Mouse (Mus musculus) neutrophil, adult 5-6 weeks (primary cell): ENCODE measurements around the gene Gm10037. TPM values are rescaled to one million over a fixed set of nuclear protein-coding genes. Genes with fewer than 3 reads are reported as not detected.
"Not testable (repeated sequence)": the region's sequence is repeated elsewhere in the genome, so short reads cannot be mapped to it uniquely, and the experiment has no call there.

ENCODE experiments used
- ATAC-seq: fragments of 151-379, 151-347 bp; 2 replicates; pipeline ENCODE4 v1.8.0; 2017; ENCODE audit warnings: mild to moderate bottlenecking, moderate TSS enrichment; ENCODE audit not compliant: insufficient number of reproducible peaks, poor library complexity, low FRiP score, severe bottlenecking; ENCODE audit errors: extremely low read depth
- total RNA-seq: library from RNA; stranded (forward); fragments of 200-1000 nt; gene quantifications from 2 replicates; pipeline ENCODE4 v1.2.3, GENCODE M21; 2017

The Gm10037 gene
- total RNA-seq: 2.5 and 3.8 TPM in 2 replicates

DNA sequence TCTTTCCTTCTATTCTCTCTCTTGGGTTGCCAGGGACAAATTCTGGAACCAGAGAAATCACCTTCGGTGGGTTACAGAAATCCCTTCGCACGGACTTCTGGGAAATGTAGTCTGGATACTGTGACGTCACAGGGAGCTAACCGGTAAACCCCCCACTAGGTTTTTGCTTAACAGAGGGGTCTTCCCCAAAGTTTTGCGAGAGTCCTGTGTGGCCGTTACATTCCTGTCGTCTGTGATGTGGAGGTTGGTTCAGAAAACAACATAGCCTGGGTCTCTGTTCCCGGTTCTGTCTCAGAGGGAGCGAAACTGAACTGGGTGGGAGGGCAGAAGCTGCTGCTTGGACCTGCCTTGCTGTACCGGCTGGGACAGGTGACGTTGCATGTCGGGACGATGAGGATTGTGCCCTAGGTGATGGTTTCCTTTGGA is at the start of gene Gm10037:
TSS of gene Gm10037 (plus strand) at position 196 of the 426 bp plus-strand sequence.
- peak; percentile 70 for ATAC-seq

DNA sequence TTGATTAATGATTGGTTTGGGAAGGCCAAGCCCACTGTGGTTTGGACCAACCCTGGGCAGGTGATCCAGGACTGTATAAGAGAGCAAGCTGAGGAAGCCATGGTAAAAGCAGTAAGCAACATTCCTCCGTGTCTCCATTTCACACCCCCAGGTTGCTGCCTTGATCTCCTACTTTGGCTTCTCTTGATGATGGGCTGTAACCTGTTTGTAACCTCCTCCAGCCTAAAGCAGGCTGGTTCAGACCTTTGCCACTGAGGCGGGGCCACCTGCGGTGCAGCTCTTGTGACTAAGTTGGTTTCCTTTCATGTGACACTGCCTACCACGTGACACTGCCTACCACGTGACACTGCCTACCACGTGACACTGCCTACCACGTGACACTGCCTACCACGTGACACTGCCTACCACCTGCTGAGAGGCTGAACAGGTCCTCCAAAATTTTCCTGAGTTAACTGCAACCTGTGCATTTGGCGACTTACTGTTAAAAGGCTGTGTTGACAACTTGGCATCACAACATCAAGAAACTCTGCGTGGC is 38.9 kb upstream of the Gm10037 start:
- ATAC-seq: no peak

DNA sequence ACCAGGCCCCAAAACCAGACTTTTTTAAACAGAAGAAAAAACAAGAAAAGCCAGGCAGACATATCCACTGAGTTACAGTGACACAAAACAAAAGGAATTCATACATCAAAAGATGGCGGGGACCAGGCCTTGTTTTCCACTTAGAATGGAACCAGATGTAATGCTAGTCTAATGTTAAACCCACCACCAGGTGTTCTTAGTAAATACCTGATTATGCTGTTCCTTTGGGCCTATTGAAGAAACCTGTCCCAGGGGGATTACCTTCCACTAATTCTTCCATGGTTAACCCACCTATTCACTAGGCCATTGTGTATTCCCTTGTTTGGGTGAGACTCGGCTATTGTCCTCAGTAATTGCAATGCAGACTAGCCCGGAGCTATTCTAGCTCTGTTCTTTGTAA is 32.3 kb upstream of the Gm10037 start:
- ATAC-seq: no peak

DNA sequence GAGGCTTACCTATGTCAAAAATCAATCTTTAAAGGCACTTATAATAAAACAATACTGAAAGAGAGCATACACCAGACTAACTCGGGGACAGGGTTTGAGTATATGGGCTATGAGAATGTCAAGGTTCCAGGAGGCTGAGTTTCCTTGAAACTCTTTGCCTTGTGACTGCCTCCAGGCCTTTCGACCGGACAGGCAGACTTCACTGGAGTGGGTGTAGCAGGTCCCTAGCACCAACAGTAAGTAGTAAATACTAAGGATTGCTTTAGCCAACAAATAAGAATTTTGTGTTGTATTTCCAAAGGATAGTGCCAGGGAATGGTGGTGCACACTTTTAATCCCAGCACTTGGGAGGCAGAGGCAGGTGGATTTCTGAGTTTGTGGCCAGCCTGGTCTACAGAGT is 31.8 kb upstream of the Gm10037 start:
- not testable (repeated sequence) for ATAC-seq

GRCm38 (mm10) chr13:67811651-67812210 is 19.2 kb upstream of the Gm10037 start:
- no peak for ATAC-seq

GRCm38 (mm10) chr13:67812961-67813709 is 17.8 kb upstream of the Gm10037 start:
- no peak for ATAC-seq

DNA sequence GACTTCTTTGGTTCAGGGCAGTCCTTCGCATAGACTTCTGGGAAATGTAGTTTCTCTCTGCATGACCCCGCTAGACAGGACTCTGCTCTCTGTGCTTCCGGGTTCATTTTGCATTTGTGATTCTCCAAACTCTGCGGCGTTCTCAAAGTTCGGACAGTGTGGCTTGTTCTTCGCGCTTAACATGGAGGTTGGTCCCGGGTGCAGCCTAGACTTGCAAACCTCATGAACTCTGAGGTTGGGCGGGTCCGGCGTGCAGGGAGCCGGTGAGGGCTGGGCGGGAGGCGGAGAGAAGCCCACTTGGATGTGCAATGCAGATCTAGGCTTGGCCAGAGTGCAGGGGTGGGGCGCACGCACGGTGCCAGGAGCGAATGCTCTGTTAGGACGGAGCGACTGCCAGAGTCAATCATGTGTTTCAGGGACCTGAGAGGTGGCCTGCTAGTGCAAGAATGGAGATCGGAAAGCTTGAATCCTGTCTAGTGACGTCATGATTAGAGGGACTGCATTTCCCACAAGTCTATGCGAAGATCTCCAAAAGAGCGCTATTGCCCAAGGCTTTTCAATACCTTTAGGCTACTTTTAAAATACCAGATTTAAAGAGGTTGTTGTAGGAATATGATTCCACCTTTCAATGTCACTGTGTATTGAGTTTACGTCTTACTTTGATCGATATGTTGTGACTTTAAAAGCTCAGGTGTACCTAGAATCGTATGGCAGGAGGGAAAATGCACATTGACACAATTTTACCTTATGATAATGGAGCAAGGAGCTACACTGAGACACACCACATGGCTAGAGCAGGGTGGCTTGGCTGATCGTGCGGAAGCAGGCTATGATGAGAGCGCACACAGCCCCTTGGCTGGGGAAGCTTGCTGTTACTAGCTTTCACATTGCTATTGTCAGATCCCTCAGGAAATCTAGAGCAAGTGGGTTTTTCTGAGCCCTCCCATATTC is 16.9 kb upstream of the Gm10037 start, which contains the start of gene Zfp273:
TSS of gene Zfp273 (plus strand) at position 31 of the 951 bp plus-strand sequence.
- peak; percentile 91 for ATAC-seq

DNA sequence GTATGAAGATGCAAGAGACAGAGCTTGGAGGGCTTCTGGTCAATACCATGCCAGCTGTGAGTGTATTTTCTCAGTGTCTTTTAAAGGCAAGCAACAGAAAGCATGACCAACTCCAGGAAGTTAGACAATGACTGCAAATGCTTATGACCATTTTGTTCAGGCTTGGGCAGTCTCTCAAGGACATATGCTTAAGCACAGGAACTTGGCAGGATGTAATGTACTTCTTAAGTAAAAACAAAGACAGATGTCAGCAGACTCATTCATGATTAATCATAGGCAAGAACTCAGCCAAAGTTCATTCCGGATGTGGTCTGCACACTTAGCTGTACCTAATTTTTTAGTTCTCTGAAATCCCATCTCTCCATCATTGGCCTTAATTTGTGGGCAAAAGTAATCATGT is 12.3 kb upstream of the Gm10037 start:
- no peak for ATAC-seq

DNA sequence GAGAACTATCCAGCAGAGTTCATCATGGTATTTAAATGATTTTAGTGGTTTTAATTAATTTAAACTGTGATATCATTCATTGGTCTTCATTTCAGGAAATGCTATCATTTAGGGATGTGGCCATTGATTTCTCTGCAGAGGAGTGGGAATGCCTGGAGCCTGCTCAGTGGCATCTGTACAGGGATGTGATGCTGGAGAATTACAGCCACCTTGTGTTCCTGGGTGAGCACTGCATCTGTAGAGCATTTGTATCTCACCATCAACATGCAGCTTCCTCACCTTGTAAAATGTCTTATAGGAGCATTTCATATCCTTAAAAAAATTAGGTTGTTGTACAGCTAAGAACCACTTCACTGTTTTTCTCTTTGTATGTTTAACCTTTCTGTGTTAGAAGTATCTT is 2.2 kb downstream of the Gm10037 start:
- not testable (repeated sequence) for ATAC-seq

DNA sequence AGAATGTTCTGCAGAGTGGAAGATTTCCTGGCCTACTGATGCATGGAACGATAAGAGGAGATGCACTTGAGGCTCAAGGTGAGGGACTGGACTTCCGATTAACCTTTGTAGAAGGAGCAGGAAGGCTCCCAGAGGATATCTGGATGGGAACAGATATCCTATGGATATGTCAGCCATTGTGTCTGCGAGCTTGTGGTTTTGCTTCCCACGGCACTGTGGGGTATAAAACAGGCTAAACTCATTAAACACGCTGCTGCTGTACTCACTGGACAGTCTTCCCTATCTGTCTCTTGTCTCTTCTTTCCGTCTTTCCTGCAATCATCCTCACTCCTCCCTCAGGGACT is 12.8 kb downstream of the Gm10037 start:
- no peak for ATAC-seq

DNA sequence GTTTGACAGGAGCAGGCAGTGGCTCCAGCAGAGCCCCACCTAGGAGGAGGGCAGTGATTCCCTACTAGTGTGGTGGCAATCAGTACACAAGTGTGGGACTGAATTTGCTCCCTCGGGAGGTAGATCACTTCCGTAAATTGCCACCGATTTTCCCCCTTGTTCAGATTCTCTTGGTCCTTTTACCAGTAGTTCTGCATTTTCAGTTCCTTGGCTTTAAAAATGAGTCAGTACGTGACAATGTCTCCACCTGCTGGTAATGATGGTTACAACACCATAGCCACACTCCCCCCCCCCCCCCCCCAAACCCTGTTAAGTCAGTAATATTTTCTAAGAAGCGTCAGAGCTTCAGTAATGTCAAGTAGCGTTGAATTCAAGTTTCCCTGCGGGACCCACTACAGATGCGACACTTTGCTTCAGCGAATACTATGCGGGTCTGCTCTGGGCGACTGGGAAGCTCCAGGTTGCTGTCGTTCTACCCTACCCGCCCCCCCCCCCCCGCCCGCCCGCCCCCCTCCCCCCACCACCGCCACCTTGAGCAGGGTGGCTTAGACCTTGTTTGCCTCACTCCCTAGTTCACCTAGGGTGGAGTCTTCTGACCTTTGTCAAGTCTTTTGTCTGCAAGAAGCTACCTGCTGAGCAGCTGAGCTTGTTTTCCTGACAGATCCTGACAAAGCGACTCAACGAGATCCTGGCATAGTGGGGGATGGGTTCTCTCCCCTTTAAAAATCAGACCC is 13.4 kb downstream of the Gm10037 start:
- peak; percentile 98 for ATAC-seq

GRCm38 (mm10) chr13:67844853-67845194 is 13.9 kb downstream of the Gm10037 start:
- ATAC-seq: no peak

- no peak for ATAC-seq
These were observed 19.5 kb downstream of the Gm10037 start for GRCm38 (mm10) chr13:67850361-67850760.

DNA sequence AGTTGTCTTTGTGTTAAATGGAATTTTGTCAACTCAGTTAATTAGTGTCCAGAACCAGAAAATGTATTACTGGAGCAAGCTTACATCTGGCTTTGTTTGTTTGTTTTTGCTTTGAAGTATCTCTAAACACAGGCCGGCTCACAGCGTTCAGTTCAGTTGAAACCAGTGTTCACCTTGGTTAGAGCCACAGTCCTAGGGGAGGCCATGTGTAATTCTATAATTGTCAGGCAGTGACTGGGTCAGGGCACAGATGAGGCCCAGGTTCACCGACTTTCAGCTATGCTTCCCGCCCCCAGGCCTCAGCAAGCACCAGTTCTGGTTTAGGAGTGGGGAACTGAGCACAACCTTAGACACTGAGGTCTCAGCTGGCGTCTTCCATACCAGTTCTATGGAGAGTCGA is 22.2 kb downstream of the Gm10037 start:
- ATAC-seq: no peak

DNA sequence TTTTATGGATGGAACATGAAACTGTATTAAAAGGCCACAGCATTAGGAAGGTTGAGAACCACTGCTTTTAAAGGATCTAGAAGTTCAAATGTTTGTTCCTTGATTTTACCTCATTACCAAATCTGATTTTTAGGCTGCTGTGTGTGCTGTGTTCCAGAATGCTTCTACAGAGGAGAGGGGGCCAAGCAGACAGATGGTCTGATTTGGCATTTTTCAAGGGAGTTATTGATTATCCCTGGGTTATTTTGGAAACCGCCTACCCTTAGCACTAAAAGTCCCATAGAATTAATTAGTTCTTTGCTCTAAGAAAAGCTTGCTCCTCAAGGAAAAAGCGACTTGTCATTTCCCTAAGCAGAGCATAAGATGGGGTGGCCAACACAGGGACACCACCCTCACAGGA is 23.1 kb downstream of the Gm10037 start:
- no peak for ATAC-seq

- ATAC-seq: no peak
These were observed 26.4 kb downstream of the Gm10037 start for GRCm38 (mm10) chr13:67857317-67857716.

GRCm38 (mm10) chr13:67862508-67862907 is 31.6 kb downstream of the Gm10037 start:
- no peak for ATAC-seq

GRCm38 (mm10) chr13:67863026-67863425 is 32.1 kb downstream of the Gm10037 start, which contains the start of gene BC048507:
Gene BC048507, plus strand, starts transcription at chr13:67863326.
- no peak for ATAC-seq
